Mouse (Mus musculus) MEL (cell line): ENCODE data around the gene Slc30a1.

ENCODE experiments used
- CHD2 ChIP-seq: IDR thresholded peaks from 2 replicates; pipeline ENCODE4 v1.6.1; 2011; ENCODE audit warnings: low read length, improper control_type of control experiment
- CTCF ChIP-seq, 3 experiments: IDR thresholded peaks in 2 of 3; conservative IDR thresholded peaks in 1 of 3; 2 replicates each; pipeline ENCODE4 v1.5.1; 2011 to 2012; ENCODE audit warnings: low read length in 3 of 3, low read depth in 2 of 3, mild to moderate bottlenecking in 2 of 3, improper control_type of control experiment in 1 of 3, inconsistent platforms in 1 of 3, mixed read lengths in 1 of 3, moderate library complexity in 1 of 3; ENCODE audit not compliant: control insufficient read depth in 1 of 3, insufficient read depth in 1 of 3, poor library complexity in 1 of 3, severe bottlenecking in 1 of 3
- EP300 ChIP-seq, 2 experiments: IDR thresholded peaks; 2 replicates each; pipeline ENCODE4 v1.6.1; 2011; ENCODE audit warnings: improper control_type of control experiment in 2 of 2, low read length in 2 of 2, low read depth in 1 of 2, mild to moderate bottlenecking in 1 of 2
- MAFK ChIP-seq: IDR thresholded peaks from 2 replicates; pipeline ENCODE4 v1.6.1; 2011; ENCODE audit warnings: low read depth, mild to moderate bottlenecking, low read length, improper control_type of control experiment, borderline replicate concordance
- MYB ChIP-seq: IDR thresholded peaks from 2 replicates; pipeline ENCODE4 v1.6.1; 2011; ENCODE audit warnings: mild to moderate bottlenecking, low read depth, low read length, improper control_type of control experiment
- POLR2A ChIP-seq, 2 experiments: IDR thresholded peaks; 2 replicates each; pipeline ENCODE4 v1.6.1; 2011 to 2012; ENCODE audit warnings: low read length in 2 of 2, mild to moderate bottlenecking in 2 of 2, control low read depth in 1 of 2, improper control_type of control experiment in 1 of 2, low read depth in 1 of 2, moderate library complexity in 1 of 2; ENCODE audit not compliant: control insufficient read depth in 1 of 2, insufficient read depth in 1 of 2, poor library complexity in 1 of 2
- POLR2AphosphoS2 ChIP-seq: IDR thresholded peaks from 2 replicates; pipeline ENCODE4 v1.6.1; 2011; ENCODE audit warnings: low read length, improper control_type of control experiment
- SMC3 ChIP-seq: IDR thresholded peaks from 2 replicates; pipeline ENCODE4 v1.6.1; 2011; ENCODE audit warnings: low read depth, low read length, improper control_type of control experiment
- TAL1 ChIP-seq: IDR thresholded peaks from 2 replicates; pipeline ENCODE4 v1.6.1; 2012; ENCODE audit warnings: mild to moderate bottlenecking, inconsistent platforms, low read length, moderate library complexity, mixed read lengths
- ZC3H11A ChIP-seq: IDR thresholded peaks from 2 replicates; pipeline ENCODE4 v1.6.1; 2012; ENCODE audit warnings: low read depth, mild to moderate bottlenecking, inconsistent platforms, low read length, improper control_type of control experiment

DNA sequence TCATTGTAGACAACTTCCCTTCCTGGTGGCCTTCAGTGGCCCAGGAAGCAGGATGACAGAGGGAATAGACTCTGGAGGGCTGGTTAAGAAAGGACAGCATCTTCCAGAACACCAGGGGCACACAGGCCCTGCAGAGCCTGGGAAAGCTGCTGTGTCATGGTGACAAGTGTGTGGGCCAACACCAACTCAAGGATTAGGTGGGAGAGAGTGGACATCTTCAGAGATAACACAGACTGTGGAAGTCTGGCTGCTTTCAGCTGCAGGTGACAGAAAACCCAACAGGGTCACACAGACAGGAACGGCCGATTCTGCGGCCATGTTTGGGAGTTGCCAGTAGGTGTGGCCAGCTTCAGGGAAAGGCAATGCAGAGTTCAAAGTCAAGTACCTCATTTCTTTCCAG lies 26.3 kb upstream of the Slc30a1 start:
- TF ChIP-seq EP300 (IDR thresholded peaks at IDR 0.05; ENCODE audit: low read depth in 1 of 2, low read length in 2 of 2) (peak in 1 of 2 experiments; percentile 54; a peak in 2 of 4 replicates), ZC3H11A (no peak), POLR2A (IDR thresholded peaks at IDR 0.05; ENCODE audit: control insufficient read depth in 1 of 2, insufficient read depth in 1 of 2, low read depth in 1 of 2, low read length in 2 of 2, poor library complexity in 1 of 2) (no peak), CHD2 (no peak), MYB (no peak), MAFK (0 out of 2 replicates have a peak, but pooled peaks have one; percentile 24), TAL1 (no peak), SMC3 (no peak), CTCF (IDR thresholded peaks at IDR 0.05 in 2 of 3, conservative IDR thresholded peaks at IDR 0.05 in 1 of 3; ENCODE audit: control insufficient read depth in 1 of 3, insufficient read depth in 1 of 3, low read depth in 2 of 3, low read length in 3 of 3, poor library complexity in 1 of 3, severe bottlenecking in 1 of 3) (no peak), POLR2AphosphoS2 (no peak)
